Mouse (Mus musculus) heart, embryonic 16.5 days (tissue): ENCODE results near the gene Son. TPM values are rescaled to one million over a fixed set of nuclear protein-coding genes. Genes with fewer than 3 reads are reported as not detected.

ENCODE experiments used
- ATAC-seq: fragments of 200-750 bp; cut with Nextera tagmentation; replicated peaks from 2 replicates; pipeline ENCODE4 v1.8.0; 2017; ENCODE audit warnings: moderate number of reproducible peaks; ENCODE audit not compliant: insufficient read depth, low FRiP score; ENCODE audit errors: extremely low read depth
- H3K27ac ChIP-seq: fragments of 300-500 bp; sonication (generic); 2 replicates; pipeline ENCODE4 v1.5.1; 2014; ENCODE audit warnings: mild to moderate bottlenecking, low read length, control low read depth, moderate library complexity
- H3K27me3 ChIP-seq: fragments of 300-500 bp; sonication (generic); 2 replicates; pipeline ENCODE4 v1.6.1; 2014; ENCODE audit warnings: low read length, mixed read lengths; ENCODE audit not compliant: control insufficient read depth, insufficient read depth
- H3K36me3 ChIP-seq: fragments of 300-500 bp; sonication (generic); 2 replicates; pipeline ENCODE4 v1.6.1; 2014; ENCODE audit not compliant: control insufficient read depth, insufficient read depth
- H3K4me1 ChIP-seq: fragments of 300-500 bp; sonication (generic); 2 replicates; pipeline ENCODE4 v1.6.1; 2014; ENCODE audit warnings: low read length, mixed read lengths; ENCODE audit not compliant: control insufficient read depth, insufficient read depth
- H3K4me2 ChIP-seq: fragments of 300-500 bp; sonication (generic); 2 replicates; pipeline ENCODE4 v1.6.1; 2014; ENCODE audit warnings: low read depth, mild to moderate bottlenecking, control low read depth, low read length
- H3K4me3 ChIP-seq: fragments of 300-500 bp; sonication (generic); 2 replicates; pipeline ENCODE4 v1.5.1; 2014; ENCODE audit warnings: mild to moderate bottlenecking, control low read depth, low read length
- H3K9ac ChIP-seq: fragments of 300-500 bp; sonication (generic); 2 replicates; pipeline ENCODE4 v1.6.1; 2014; ENCODE audit warnings: low read length, control low read depth
- H3K9me3 ChIP-seq: fragments of 300-500 bp; sonication (generic); replicated peaks from 2 replicates; pipeline ENCODE4 v1.6.1; 2016; ENCODE audit warnings: low read length; ENCODE audit not compliant: control insufficient read depth
- WGBS: fragments of 180-500 bp; shearing (Covaris S2); extraction: QIAGEN DNeasy Blood & Tissue Kit; methylation state at CpG from one replicate; pipeline ENCODE4 v1.1.7; 2014; 5-methylcytosine and 5-hydroxymethylcytosine counted together
- polyA plus RNA-seq: library from polyadenylated mRNA; unstranded; fragments of >200 nt; fragmentation: Nextera tagmentation; extraction: Ambion mirVana; gene quantifications from 2 replicates; pipeline ENCODE4 v1.2.1, GENCODE M21; 2015

Gene Son
- polyA plus RNA-seq, 1 experiment from 2014 or later: 77.4 TPM

DNA sequence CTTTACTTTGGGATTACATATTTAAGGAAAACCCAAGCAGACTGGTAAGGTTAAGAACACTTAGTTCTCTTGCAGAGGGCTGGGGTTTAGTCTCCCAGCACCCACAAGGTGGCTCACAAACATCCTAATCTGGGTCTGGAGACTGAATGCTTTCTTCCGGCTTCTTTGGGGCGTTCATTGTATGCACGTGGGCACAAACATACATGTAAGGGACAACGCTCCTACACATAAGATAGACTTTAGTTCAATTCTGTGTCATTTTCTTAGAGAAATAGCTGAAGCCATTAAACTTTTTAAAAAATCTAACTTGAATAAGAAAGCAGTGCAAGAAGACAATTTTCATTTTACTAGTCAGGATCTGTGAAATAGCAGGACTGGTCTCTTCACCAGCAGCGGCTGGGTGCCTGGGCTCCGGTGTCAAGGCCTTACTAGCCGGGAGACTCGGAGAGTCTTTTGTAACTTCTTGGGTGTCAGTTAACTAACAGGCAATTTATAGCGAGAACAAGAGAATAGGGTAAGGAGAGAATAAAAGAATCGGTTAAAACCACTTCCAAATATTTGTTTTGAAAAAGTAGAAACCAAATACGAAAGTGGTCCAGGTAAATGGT lies 1.2 kb upstream of the Son start:
- Histone ChIP-seq H3K4me3 (peak overlapping the region; percentile 72), H3K36me3 (peaks cover 15% of the 10 kb centered on the region), H3K27me3 (no peaks in the 10 kb centered on the region), H3K4me2 (peak overlapping the region; percentile 82), H3K4me1 (peaks cover 12% of the 10 kb centered on the region), H3K27ac (peak overlapping the region; percentile 100), H3K9ac (peak overlapping the region; percentile 93), H3K9me3 (no peaks in the 10 kb centered on the region)
- WGBS: 1% methylated on average over 11 of the region's 11 CpGs
- no peak for ATAC-seq

GRCm38 (mm10) chr16:91646681-91647419 lies 456 bp upstream of the Son start, which contains the start of gene Gart:
Gart (minus strand) TSS chr16:91646952.
- Histone ChIP-seq H3K27me3 (no peaks in the 10 kb centered on the region), H3K4me3 (peak within 1 kb of the TSS; percentile 72), H3K27ac (peak within 1 kb of the TSS; percentile 100), H3K4me1 (peaks cover 12% of the 10 kb centered on the region), H3K36me3 (peaks cover 10% of the 10 kb centered on the region), H3K9ac (peak within 1 kb of the TSS; percentile 93), H3K4me2 (peak within 1 kb of the TSS; percentile 82), H3K9me3 (no peaks in the 10 kb centered on the region)
- under 1% methylated on average over 58 of the region's 59 CpGs for WGBS
- peak; percentile 85 for ATAC-seq

GRCm38 (mm10) chr16:91648220-91648550 lies 879 bp downstream of the Son start:
- ATAC-seq: peak; percentile 64
- H3K4me2 ChIP-seq: peak overlapping the region; percentile 73
- H3K4me3 ChIP-seq: peak overlapping the region; percentile 72
- H3K9ac ChIP-seq: peak overlapping the region; percentile 89
- peaks cover 12% of the 10 kb centered on the region for H3K4me1 ChIP-seq
- WGBS: 0% methylated on average over 25 of the region's 25 CpGs
- no peaks in the 10 kb centered on the region for H3K9me3 ChIP-seq
- peaks cover 11% of the 10 kb centered on the region for H3K36me3 ChIP-seq
- peak overlapping the region; percentile 97 for H3K27ac ChIP-seq
- no peaks in the 10 kb centered on the region for H3K27me3 ChIP-seq

GRCm38 (mm10) chr16:91649246-91649645 lies 1.9 kb downstream of the Son start:
- ATAC-seq: no peak
- Histone ChIP-seq H3K9ac (peak overlapping the region; percentile 58), H3K4me3 (peak overlapping the region; percentile 45), H3K4me2 (peak overlapping the region; percentile 73), H3K9me3 (no peaks in the 10 kb centered on the region), H3K27ac (no peak overlapping the region), H3K4me1 (peaks cover 14% of the 10 kb centered on the region), H3K27me3 (no peaks in the 10 kb centered on the region), H3K36me3 (peaks cover 11% of the 10 kb centered on the region)
- WGBS: 48% methylated on average over 3 of the region's 3 CpGs

DNA sequence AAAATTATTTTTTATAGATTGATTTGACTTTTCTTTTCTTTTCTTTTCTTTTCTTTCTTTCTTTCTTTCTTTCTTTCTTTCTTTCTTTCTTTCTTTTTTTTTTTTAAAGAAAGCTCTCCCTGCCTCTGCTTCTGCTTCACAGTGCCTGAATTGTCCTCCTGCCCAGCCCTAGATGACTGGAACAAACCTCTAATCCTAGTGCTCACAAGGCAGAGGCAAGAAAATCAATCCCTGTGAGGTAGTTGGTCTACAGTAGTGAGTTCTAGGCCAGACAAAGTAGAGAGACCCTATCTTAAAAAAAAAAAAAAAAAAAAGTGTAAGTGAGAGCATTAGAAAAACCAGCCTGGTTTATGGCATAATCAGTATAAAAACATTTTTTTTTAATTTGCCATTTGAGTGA lies 2.5 kb downstream of the Son start:
- peak overlapping the region; percentile 30; the same call in 1 of the 2 replicates for H3K4me2 ChIP-seq
- no peak for ATAC-seq
- no peaks in the 10 kb centered on the region for H3K27me3 ChIP-seq

DNA sequence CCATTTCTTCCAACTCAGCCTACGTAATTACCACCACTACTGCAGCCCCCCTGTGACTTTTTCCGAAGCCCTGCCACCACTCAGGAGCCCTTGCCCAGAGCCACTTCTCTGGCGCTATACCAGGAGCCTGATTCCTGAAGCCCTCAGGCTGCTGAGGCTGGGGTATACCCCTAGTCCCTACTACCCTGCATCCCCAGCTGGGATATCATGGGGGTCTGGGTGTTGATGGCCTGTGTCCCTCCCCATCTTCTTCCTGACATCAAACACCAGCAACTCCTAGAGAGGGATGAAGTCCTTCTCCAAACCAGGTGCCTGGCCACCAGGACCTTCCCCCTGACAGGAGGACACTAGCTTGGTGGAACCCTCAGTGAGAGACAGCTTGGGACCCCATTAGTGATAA lies 4.9 kb downstream of the Son start:
- 89% methylated on average over 3 of the region's 3 CpGs for WGBS

More for the DNA sequence above, 2.5 kb downstream of the Son start:
- no peak overlapping the region for H3K4me3 ChIP-seq
- no peaks in the 10 kb centered on the region for H3K9me3 ChIP-seq
- no peak overlapping the region for H3K9ac ChIP-seq
- no peak overlapping the region for H3K27ac ChIP-seq
- peaks cover 12% of the 10 kb centered on the region for H3K36me3 ChIP-seq
- peaks cover 14% of the 10 kb centered on the region for H3K4me1 ChIP-seq

DNA sequence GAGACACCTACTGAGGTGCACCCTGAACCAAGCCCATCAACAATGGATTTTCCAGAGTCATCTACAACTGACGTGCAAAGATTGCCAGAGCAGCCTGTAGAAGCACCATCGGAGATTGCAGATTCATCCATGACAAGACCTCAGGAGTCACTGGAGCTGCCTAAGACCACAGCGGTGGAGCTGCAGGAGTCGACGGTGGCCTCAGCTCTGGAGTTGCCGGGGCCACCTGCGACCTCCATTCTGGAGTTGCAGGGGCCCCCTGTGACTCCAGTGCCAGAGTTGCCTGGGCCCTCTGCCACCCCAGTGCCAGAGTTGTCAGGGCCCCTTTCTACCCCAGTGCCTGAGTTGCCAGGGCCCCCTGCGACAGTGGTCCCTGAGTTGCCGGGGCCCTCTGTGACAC lies 8.0 kb downstream of the Son start:
- Histone ChIP-seq H3K27me3 (no peaks in the 10 kb centered on the region), H3K4me2 (no peak overlapping the region), H3K9me3 (0 out of 2 replicates have a peak, but pooled peaks cover 2% of the 10 kb centered on the region), H3K36me3 (peaks cover 67% of the 10 kb centered on the region), H3K4me3 (no peak overlapping the region), H3K4me1 (peaks cover 6% of the 10 kb centered on the region; the same call in 1 of the 2 replicates), H3K27ac (no peak overlapping the region), H3K9ac (no peak overlapping the region)
- WGBS: 95% methylated on average over 9 of the region's 9 CpGs
- no peak for ATAC-seq

More for the DNA sequence above, 4.9 kb downstream of the Son start:
- ATAC-seq: no peak
- no peak overlapping the region for H3K9ac ChIP-seq
- peaks cover 36% of the 10 kb centered on the region for H3K36me3 ChIP-seq
- peaks cover 8% of the 10 kb centered on the region for H3K4me1 ChIP-seq
- H3K27me3 ChIP-seq: no peaks in the 10 kb centered on the region
- H3K27ac ChIP-seq: no peak overlapping the region
- H3K9me3 ChIP-seq: no peaks in the 10 kb centered on the region
- H3K4me3 ChIP-seq: no peak overlapping the region
- no peak overlapping the region for H3K4me2 ChIP-seq

GRCm38 (mm10) chr16:91657285-91657684 lies 10.0 kb downstream of the Son start:
- H3K27ac ChIP-seq: no peak overlapping the region
- 97% methylated on average over 17 of the region's 17 CpGs for WGBS
- no peak for ATAC-seq
- H3K36me3 ChIP-seq: peaks cover 74% of the 10 kb centered on the region
- H3K4me1 ChIP-seq: peaks cover 14% of the 10 kb centered on the region; the same call in 1 of the 2 replicates
- no peak overlapping the region for H3K9ac ChIP-seq
- no peaks in the 10 kb centered on the region for H3K27me3 ChIP-seq
- no peak overlapping the region for H3K4me3 ChIP-seq
- H3K9me3 ChIP-seq: 0 out of 2 replicates have a peak, but pooled peaks cover 2% of the 10 kb centered on the region
- H3K4me2 ChIP-seq: no peak overlapping the region

DNA sequence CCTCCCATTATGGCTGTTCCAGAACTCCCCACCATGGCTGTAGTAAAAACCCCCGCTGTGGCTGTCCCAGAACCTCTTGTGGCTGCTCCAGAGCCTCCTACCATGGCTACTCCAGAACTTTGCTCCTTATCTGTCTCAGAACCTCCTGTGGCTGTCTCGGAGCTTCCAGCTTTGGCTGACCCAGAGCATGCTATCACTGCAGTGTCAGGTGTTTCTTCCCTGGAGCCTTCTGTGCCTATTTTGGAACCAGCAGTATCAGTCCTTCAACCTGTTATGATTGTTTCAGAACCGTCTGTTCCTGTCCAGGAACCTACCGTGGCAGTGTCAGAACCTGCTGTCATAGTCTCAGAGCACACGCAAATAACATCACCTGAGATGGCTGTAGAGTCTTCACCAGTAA lies 11.2 kb downstream of the Son start:
- H3K4me1 ChIP-seq: peaks cover 15% of the 10 kb centered on the region; the same call in 1 of the 2 replicates
- H3K27me3 ChIP-seq: no peaks in the 10 kb centered on the region
- H3K4me3 ChIP-seq: no peak overlapping the region
- 0 out of 2 replicates have a peak, but pooled peaks cover 2% of the 10 kb centered on the region for H3K9me3 ChIP-seq
- peaks cover 78% of the 10 kb centered on the region for H3K36me3 ChIP-seq
- no peak overlapping the region for H3K9ac ChIP-seq
- ATAC-seq: no peak
- H3K4me2 ChIP-seq: no peak overlapping the region
- WGBS: 77% methylated on average over 5 of the region's 5 CpGs
- no peak overlapping the region for H3K27ac ChIP-seq
